ENCODE assay signal across 8 mouse cellular contexts in the genomic region with DNA sequence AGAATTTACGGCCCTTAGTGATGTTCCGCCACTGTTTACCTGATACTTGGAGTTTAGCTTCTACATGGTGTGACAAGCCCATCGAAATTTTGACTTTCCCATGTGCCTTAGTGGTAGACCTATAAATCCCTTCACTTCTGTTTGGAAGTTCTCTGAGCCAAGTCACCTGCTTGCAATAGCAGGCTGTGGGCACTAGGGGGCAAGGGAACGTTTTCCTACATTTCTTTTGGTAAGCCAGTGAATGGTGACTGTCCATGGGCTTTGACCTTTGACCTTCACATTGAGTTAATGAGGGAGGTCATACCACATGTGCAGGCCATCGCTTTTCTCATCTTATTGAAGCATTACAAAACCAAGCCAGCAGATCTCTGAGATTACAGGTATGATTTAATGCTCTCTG. TPM values are rescaled to one million over a fixed set of nuclear protein-coding genes. Genes with fewer than 3 reads are reported as not detected.
DNase-seq lines count a peak whose midpoint lies in the region; ATAC-seq and TF ChIP-seq lines count a peak whose summit lies in the region.

No protein-coding gene starts in this region.

- TF ChIP-seq CTCF in bone marrow macrophage, adult 2 months (IDR thresholded peaks at IDR 0.05; ENCODE audit: low read depth, low read length) = peak; percentile 44
- TF ChIP-seq CTCF in embryonic fibroblast, embryonic 13.5 days (IDR thresholded peaks at IDR 0.05; ENCODE audit: borderline replicate concordance, insufficient read depth, low read length) = peak; percentile 46; the same call in 1 of the 2 replicates

- H3K9ac ChIP-seq in forebrain, embryonic 12.5 days = no peak overlapping the region

- ATAC-seq in forebrain, embryonic 12.5 days (ENCODE audit: low FRiP score) = no peak; the same call in 1 of the 2 replicates

- no peaks in the 10 kb centered on the region for H3K27me3 ChIP-seq in forebrain, embryonic 10.5 days (ENCODE audit: poor library complexity, severe bottlenecking)
- no peaks in the 10 kb centered on the region for H3K27me3 ChIP-seq in forebrain, embryonic 12.5 days

- H3K9me3 ChIP-seq in forebrain, embryonic 10.5 days = no peaks in the 10 kb centered on the region
- no peaks in the 10 kb centered on the region for H3K9me3 ChIP-seq in forebrain, embryonic 12.5 days

- TF ChIP-seq POLR2A in bone marrow macrophage, adult 2 months (IDR thresholded peaks at IDR 0.05; ENCODE audit: borderline replicate concordance, low read depth, low read length) = no peak
- no peak for TF ChIP-seq POLR2A in embryonic fibroblast, embryonic 13.5 days (IDR thresholded peaks at IDR 0.05; ENCODE audit: low read depth, low read length)

- H3K4me2 ChIP-seq in forebrain, embryonic 12.5 days = no peak overlapping the region

- DNase-seq in forebrain, embryonic 10.5 days (ENCODE audit: extremely low spot score, low spot score) = peak; percentile 57
- DNase-seq in CD4-positive helper T cell, adult 2 months (ENCODE audit: low read depth, low spot score) = peak; percentile 62
- peak; percentile 75 for DNase-seq in kidney, postnatal 14 days
- peak; percentile 78 for DNase-seq in lung, postnatal 14 days
- peak; percentile 36 to 71 for DNase-seq in spleen, adult 18-20 months

- no peak overlapping the region for H3K27ac ChIP-seq in forebrain, embryonic 10.5 days
- no peak overlapping the region for H3K27ac ChIP-seq in forebrain, embryonic 12.5 days
- no peak overlapping the region for H3K27ac ChIP-seq in bone marrow macrophage, adult 2 months (ENCODE audit: insufficient read depth, low read depth, low read length)
- no peak overlapping the region for H3K27ac ChIP-seq in embryonic fibroblast, embryonic 13.5 days (ENCODE audit: insufficient read depth, low read length)

- H3K4me1 ChIP-seq in forebrain, embryonic 10.5 days = peaks cover 10% of the 10 kb centered on the region
- peaks cover 8% of the 10 kb centered on the region; the same call in 1 of the 2 replicates for H3K4me1 ChIP-seq in forebrain, embryonic 12.5 days
- H3K4me1 ChIP-seq in bone marrow macrophage, adult 2 months (ENCODE audit: control insufficient read depth, insufficient read depth, low read length) = peaks cover 19% of the 10 kb centered on the region
- H3K4me1 ChIP-seq in embryonic fibroblast, embryonic 13.5 days (ENCODE audit: control insufficient read depth, insufficient read depth, low read length) = no peaks in the 10 kb centered on the region

- 50% methylated on average over 5 of the region's 5 CpGs for WGBS in forebrain, embryonic 10.5 days
- WGBS in forebrain, embryonic 12.5 days = 50% methylated on average over 5 of the region's 5 CpGs

- H3K36me3 ChIP-seq in forebrain, embryonic 10.5 days (replicated peaks) = no peaks in the 10 kb centered on the region
- no peaks in the 10 kb centered on the region for H3K36me3 ChIP-seq in forebrain, embryonic 12.5 days (replicated peaks)

- no peak overlapping the region for H3K4me3 ChIP-seq in forebrain, embryonic 10.5 days
- H3K4me3 ChIP-seq in forebrain, embryonic 12.5 days (replicated peaks) = no peak overlapping the region
- no peak overlapping the region for H3K4me3 ChIP-seq in bone marrow macrophage, adult 2 months (ENCODE audit: insufficient read depth, low read length)
- no peak overlapping the region for H3K4me3 ChIP-seq in embryonic fibroblast, embryonic 13.5 days (ENCODE audit: insufficient read depth, low read length)

RNA-seq across cellular contexts. Expression of a gene that starts 8.0 kb away (rescaled TPM):
- polyA plus RNA-seq in forebrain, embryonic 10.5 days (2016; fragmentation: Nextera tagmentation; extraction: Ambion mirVana) = not detected in 2 replicates
- polyA plus RNA-seq in forebrain, embryonic 12.5 days (2016; fragmentation: Nextera tagmentation; extraction: Ambion mirVana) = not detected in 2 replicates
- polyA plus RNA-seq in bone marrow macrophage, adult 2 months (2012; ENCODE audit: insufficient read depth, insufficient read length, missing spikeins) = not detected in 2 replicates
- not detected in 2 replicates for polyA plus RNA-seq in embryonic fibroblast, embryonic 13.5 days (2011; ENCODE audit: insufficient read length, low read depth, missing spikeins)
